Mouse (Mus musculus): Measurements from ENCODE around the gene Dennd4b. TPM values are rescaled to one million over a fixed set of nuclear protein-coding genes. Genes with fewer than 3 reads are reported as not detected.

Dennd4b gene
- polyA plus RNA-seq, 1 experiment from 2014 or later = 9.4 TPM

Small RNAs within 50 kb of the gene (microRNA-seq; reads per million reads assigned to microRNA genes)
- not detected for gene Mir7012 (ENCODE audit: borderline number of aligned reads)

Other genes starting within 250 kb of the Dennd4b start
- gene 4933434E20Rik, start 213.5 kb upstream of the Dennd4b start, polyA plus RNA-seq (2015; fragmentation: Nextera tagmentation; extraction: Ambion mirVana) = 176 and 182 TPM in 2 replicates
- gene Ubap2l, start 212.6 kb upstream of the Dennd4b start, polyA plus RNA-seq (2015; fragmentation: Nextera tagmentation; extraction: Ambion mirVana) = 142 and 145 TPM in 2 replicates
- gene Tpm3, start 192.5 kb upstream of the Dennd4b start, polyA plus RNA-seq (2015; fragmentation: Nextera tagmentation; extraction: Ambion mirVana) = 687 and 711 TPM in 2 replicates
- 0.15 and 0.27 TPM in 2 replicates for gene Nup210l, start 161.1 kb upstream of the Dennd4b start, polyA plus RNA-seq (2015; fragmentation: Nextera tagmentation; extraction: Ambion mirVana)
- gene Rps27, start 51.5 kb upstream of the Dennd4b start, polyA plus RNA-seq (2015; fragmentation: Nextera tagmentation; extraction: Ambion mirVana) = 2,641 and 2,777 TPM in 2 replicates
- 5.0 and 5.8 TPM in 2 replicates for gene Rab13, start 51.5 kb upstream of the Dennd4b start, polyA plus RNA-seq (2015; fragmentation: Nextera tagmentation; extraction: Ambion mirVana)
- 169 and 171 TPM in 2 replicates for gene Jtb, start 33.6 kb upstream of the Dennd4b start, polyA plus RNA-seq (2015; fragmentation: Nextera tagmentation; extraction: Ambion mirVana)
- gene Creb3l4, start 21.7 kb upstream of the Dennd4b start, polyA plus RNA-seq (2015; fragmentation: Nextera tagmentation; extraction: Ambion mirVana) = 3.3 and 3.9 TPM in 2 replicates
- gene Slc39a1, start 17.0 kb upstream of the Dennd4b start, polyA plus RNA-seq (2015; fragmentation: Nextera tagmentation; extraction: Ambion mirVana) = 92.7 and 96.1 TPM in 2 replicates
- 16.1 and 21.1 TPM in 2 replicates for gene Crtc2, start 11.0 kb upstream of the Dennd4b start, polyA plus RNA-seq (2015; fragmentation: Nextera tagmentation; extraction: Ambion mirVana)
- gene Gatad2b, start 28.0 kb downstream of the Dennd4b start, polyA plus RNA-seq (2015; fragmentation: Nextera tagmentation; extraction: Ambion mirVana) = 10.1 and 14.1 TPM in 2 replicates
- gene Slc27a3, start 124.8 kb downstream of the Dennd4b start, polyA plus RNA-seq (2015; fragmentation: Nextera tagmentation; extraction: Ambion mirVana) = 5.2 and 5.7 TPM in 2 replicates
- gene Ints3, start 168.4 kb downstream of the Dennd4b start, polyA plus RNA-seq (2015; fragmentation: Nextera tagmentation; extraction: Ambion mirVana) = 14.5 and 15.7 TPM in 2 replicates
- gene Npr1, start 200.7 kb downstream of the Dennd4b start, polyA plus RNA-seq (2015; fragmentation: Nextera tagmentation; extraction: Ambion mirVana) = 2.5 and 2.6 TPM in 2 replicates
- gene Ilf2, start 210.9 kb downstream of the Dennd4b start, polyA plus RNA-seq (2015; fragmentation: Nextera tagmentation; extraction: Ambion mirVana) = 137 and 146 TPM in 2 replicates
- gene Snapin, start 225.8 kb downstream of the Dennd4b start, polyA plus RNA-seq (2015; fragmentation: Nextera tagmentation; extraction: Ambion mirVana) = 61.9 and 65.5 TPM in 2 replicates
- gene Chtop, start 244.3 kb downstream of the Dennd4b start, polyA plus RNA-seq (2015; fragmentation: Nextera tagmentation; extraction: Ambion mirVana) = 162 and 169 TPM in 2 replicates
- 46.7 and 50.4 TPM in 2 replicates for gene S100a1, start 249.2 kb downstream of the Dennd4b start, polyA plus RNA-seq (2015; fragmentation: Nextera tagmentation; extraction: Ambion mirVana)
- gene S100a13, start 249.2 kb downstream of the Dennd4b start, polyA plus RNA-seq (2015; fragmentation: Nextera tagmentation; extraction: Ambion mirVana) = 146 and 154 TPM in 2 replicates